ENCODE assay signal across 12 mouse cellular contexts in genomic region chr7:35172519-35172918, GRCm38 (mm10). TPM values are rescaled to one million over a fixed set of nuclear protein-coding genes. Genes with fewer than 3 reads are reported as not detected.
DNase-seq lines count a peak whose midpoint lies in the region; ATAC-seq lines count a peak whose summit lies in the region.
"Had no signal": no experiment of that assay in that cellular context is flagged by ENCODE, and none has a peak within 500 bp of the region (broad histone marks: within the 10 kb centered on the region; RNA-seq: fewer than 3 reads in every experiment).

No protein-coding gene starts in this region.

- H3K4me2 ChIP-seq in heart, embryonic 13.5 days, result peak overlapping the region; percentile 52; the same call in 1 of the 2 replicates

- no peaks in the 10 kb centered on the region for H3K9me3 ChIP-seq in heart, embryonic 13.5 days
- H3K9me3 ChIP-seq: heart, embryonic 15.5 days; hindbrain, embryonic 12.5 days; intestine, embryonic 15.5 days had no signal

- H3K27ac ChIP-seq in heart, embryonic 13.5 days (replicated peaks), result no peak overlapping the region
- H3K27ac ChIP-seq in brown adipose tissue, adult 24 weeks (replicated peaks; ENCODE audit: low read depth, low read length), result peak overlapping the region; percentile 90
- H3K27ac ChIP-seq: heart, embryonic 15.5 days; hindbrain, embryonic 12.5 days; intestine, embryonic 15.5 days had no signal

- 65% methylated on average over 4 of the region's 4 CpGs for WGBS in heart, embryonic 13.5 days

- H3K36me3 ChIP-seq in heart, embryonic 13.5 days, result no peaks in the 10 kb centered on the region
- H3K36me3 ChIP-seq: heart, embryonic 15.5 days; hindbrain, embryonic 12.5 days; intestine, embryonic 15.5 days had no signal

- peaks cover 64% of the 10 kb centered on the region for H3K27me3 ChIP-seq in heart, embryonic 13.5 days (replicated peaks)
- H3K27me3 ChIP-seq: intestine, embryonic 15.5 days; Patski had no signal

- DNase-seq in heart, postnatal 25 days (ENCODE audit: low spot score), result no peak
- DNase-seq in ovary, postnatal 36 days (ENCODE audit: low spot score), result peak; percentile 48
- no peak for DNase-seq in ovary, adult 18-20 months (ENCODE audit: low spot score)
- DNase-seq in left cerebral cortex, adult 9 months (ENCODE audit: low spot score in 2 of 2), result no peak

- H3K4me1 ChIP-seq in heart, embryonic 13.5 days, result peaks cover 6% of the 10 kb centered on the region; the same call in 1 of the 2 replicates
- peaks cover 22% of the 10 kb centered on the region; the same call in 1 of the 2 replicates for H3K4me1 ChIP-seq in brown adipose tissue, adult 24 weeks (ENCODE audit: control insufficient read depth, insufficient read depth, insufficient read length, low read length)

- ATAC-seq in heart, embryonic 13.5 days (ENCODE audit: extremely low read depth, insufficient number of reproducible peaks, low FRiP score, low TSS enrichment), result no peak
- ATAC-seq in inflammation-experienced regulatory T-cells, adult 6 months, result no peak

- intact Hi-C loops in heart, postnatal 25 days (cut with DNase I), result loop anchor here (2.0 to 10.0 kb wide), 2 partner anchors 54 to 768 kb away; partner anchors contain the start of gene Cebpa

- H3K4me3 ChIP-seq in heart, embryonic 13.5 days, result no peak overlapping the region
- no peak overlapping the region for H3K4me3 ChIP-seq in brown adipose tissue, adult 24 weeks (ENCODE audit: insufficient read depth, low read depth, low read length)
- H3K4me3 ChIP-seq: heart, embryonic 15.5 days; hindbrain, embryonic 12.5 days; intestine, embryonic 15.5 days had no signal

- H3K9ac ChIP-seq in heart, embryonic 13.5 days, result peak overlapping the region; percentile 54; the same call in 1 of the 2 replicates
- H3K9ac ChIP-seq: heart, embryonic 15.5 days; hindbrain, embryonic 12.5 days; intestine, embryonic 15.5 days had no signal

RNA-seq across cellular contexts. Expression of gene Slc7a10, which starts 13.7 kb away (rescaled TPM):
- 1.1 and 2.2 TPM in 2 replicates for polyA plus RNA-seq in heart, embryonic 13.5 days (2015; fragmentation: Nextera tagmentation; extraction: Ambion mirVana)
- total RNA-seq in heart, postnatal 25 days (2021), result under 1 TPM; 0.26 to 0.78 TPM
- polyA plus RNA-seq in brown adipose tissue, adult 24 weeks (2012; ENCODE audit: insufficient read depth, insufficient read length, missing spikeins), result 7.7 and 8.3 TPM in 2 replicates
- polyA plus RNA-seq in inflammation-experienced regulatory T-cells, adult 6 months (2017; shearing (Covaris generic)), result 1 to 10 TPM; 1.5 to 7.3 (median 6.3) TPM
- total RNA-seq: granulocyte monocyte progenitor cell, adult 5-6 weeks had no signal
- polyA plus RNA-seq: Patski had no signal

RNA-seq across cellular contexts. Expression of gene Lrp3, which starts 42.8 kb away (rescaled TPM):
- 1.6 and 1.7 TPM in 2 replicates for polyA plus RNA-seq in heart, embryonic 13.5 days (2015; fragmentation: Nextera tagmentation; extraction: Ambion mirVana)
- total RNA-seq in heart, postnatal 25 days (2021), result 1 to 10 TPM; 7.7 to 8.8 TPM
- polyA plus RNA-seq in brown adipose tissue, adult 24 weeks (2012; ENCODE audit: insufficient read depth, insufficient read length, missing spikeins), result 5.6 and 6.7 TPM in 2 replicates
- polyA plus RNA-seq in inflammation-experienced regulatory T-cells, adult 6 months (2017; shearing (Covaris generic)), result 1 to 10 TPM in 2 of 3 experiments, not detected in 1; 1.2 to 4.8 TPM
- total RNA-seq: granulocyte monocyte progenitor cell, adult 5-6 weeks had no signal

RNA-seq across cellular contexts. Expression of gene Cebpa, which starts 53.4 kb away (rescaled TPM):
- 0.47 and 0.78 TPM in 2 replicates for polyA plus RNA-seq in heart, embryonic 13.5 days (2015; fragmentation: Nextera tagmentation; extraction: Ambion mirVana)
- 1 to 10 TPM; 5.8 to 6.1 TPM for total RNA-seq in heart, postnatal 25 days (2021)
- 427 and 435 TPM in 2 replicates for polyA plus RNA-seq in brown adipose tissue, adult 24 weeks (2012; ENCODE audit: insufficient read depth, insufficient read length, missing spikeins)
- 1 to 10 TPM in 2 of 3 experiments, under 1 TPM in 1; 0.38 to 2.4 (median 2.3) TPM for polyA plus RNA-seq in inflammation-experienced regulatory T-cells, adult 6 months (2017; shearing (Covaris generic))

Comparison
In these comparisons a context has a peak if more than half of its experiments do, and no peak if none do; other contexts are left out.
1. RNA of gene Cebpa, which starts 53.4 kb away (polyA plus RNA-seq): 427 to 435 TPM in brown adipose tissue, adult 24 weeks; 0.38 to 2.4 TPM in inflammation-experienced regulatory T-cells, adult 6 months and 0.47 to 0.78 TPM in heart, embryonic 13.5 days; every median in the first group is over 100 times any median in the second.